Mouse (Mus musculus): ENCODE data around the gene Cand2.

The Cand2 gene

GRCm38 (mm10) chr6:115774501-115774921 lies at the start of gene Cand2:
Cand2 (plus strand) TSS chr6:115774538.
- DNase-seq (ENCODE audit: low read depth, low spot score) = peak; percentile 71

- DNase-seq (ENCODE audit: low read depth, low spot score) = no peak
Measured at GRCm38 (mm10) chr6:115727108-115727507, 47.2 kb upstream of the Cand2 start.

GRCm38 (mm10) chr6:115727570-115727969 lies 46.8 kb upstream of the Cand2 start:
- no peak for DNase-seq (ENCODE audit: low read depth, low spot score)

GRCm38 (mm10) chr6:115730560-115731342 lies 43.6 kb upstream of the Cand2 start:
- no peak for DNase-seq (ENCODE audit: low read depth, low spot score)

GRCm38 (mm10) chr6:115732341-115732928 lies 41.9 kb upstream of the Cand2 start:
- DNase-seq (ENCODE audit: low read depth, low spot score) = no peak

- DNase-seq (ENCODE audit: low read depth, low spot score) = no peak
Measured at GRCm38 (mm10) chr6:115734909-115735308, 39.4 kb upstream of the Cand2 start.

- DNase-seq (ENCODE audit: low read depth, low spot score) = no peak
Measured at GRCm38 (mm10) chr6:115739056-115739455, 35.3 kb upstream of the Cand2 start.

GRCm38 (mm10) chr6:115743569-115743968 lies 30.8 kb upstream of the Cand2 start:
- no peak for DNase-seq (ENCODE audit: low read depth, low spot score)

GRCm38 (mm10) chr6:115746326-115746725 lies 28.0 kb upstream of the Cand2 start:
- DNase-seq (ENCODE audit: low read depth, low spot score) = no peak

GRCm38 (mm10) chr6:115755536-115755935 lies 18.8 kb upstream of the Cand2 start:
- no peak for DNase-seq (ENCODE audit: low read depth, low spot score)

GRCm38 (mm10) chr6:115758981-115759435 lies 15.3 kb upstream of the Cand2 start:
- no peak for DNase-seq (ENCODE audit: low read depth, low spot score)

- DNase-seq (ENCODE audit: low read depth, low spot score) = no peak
Measured at GRCm38 (mm10) chr6:115759461-115759860, 14.9 kb upstream of the Cand2 start.

- DNase-seq (ENCODE audit: low read depth, low spot score) = no peak
Measured at GRCm38 (mm10) chr6:115760137-115760536, 14.2 kb upstream of the Cand2 start.

- DNase-seq (ENCODE audit: low read depth, low spot score) = no peak
Measured at GRCm38 (mm10) chr6:115760982-115761381, 13.4 kb upstream of the Cand2 start.

- DNase-seq (ENCODE audit: low read depth, low spot score) = no peak
Measured at GRCm38 (mm10) chr6:115761995-115762756, 12.2 kb upstream of the Cand2 start, which contains the start of gene Tmem40. Tmem40 (minus strand) TSS chr6:115762410.

- peak; percentile 71 for DNase-seq (ENCODE audit: low read depth, low spot score)
Measured at GRCm38 (mm10) chr6:115764179-115764578, 10.2 kb upstream of the Cand2 start.

GRCm38 (mm10) chr6:115767357-115767756 lies 7.0 kb upstream of the Cand2 start:
- no peak for DNase-seq (ENCODE audit: low read depth, low spot score)

- no peak for DNase-seq (ENCODE audit: low read depth, low spot score)
Measured at GRCm38 (mm10) chr6:115768207-115768606, 6.1 kb upstream of the Cand2 start.

- DNase-seq (ENCODE audit: low read depth, low spot score) = no peak
Measured at GRCm38 (mm10) chr6:115770059-115770670, 4.2 kb upstream of the Cand2 start.

GRCm38 (mm10) chr6:115770852-115771251 lies 3.5 kb upstream of the Cand2 start:
- DNase-seq (ENCODE audit: low read depth, low spot score) = no peak

- DNase-seq (ENCODE audit: low read depth, low spot score) = no peak
Measured at GRCm38 (mm10) chr6:115772201-115772600, 2.1 kb upstream of the Cand2 start.

GRCm38 (mm10) chr6:115772604-115773003 lies 1.7 kb upstream of the Cand2 start:
- DNase-seq (ENCODE audit: low read depth, low spot score) = no peak
